Mouse (Mus musculus) embryonic facial prominence, embryonic 11.5 days (tissue): Measurements from ENCODE around the gene Ppa2. TPM values are rescaled to one million over a fixed set of nuclear protein-coding genes. Genes with fewer than 3 reads are reported as not detected.

Experiments used
- ATAC-seq: fragments of 200-750 bp; cut with Nextera tagmentation; replicated peaks from 2 replicates; pipeline ENCODE4 v1.8.0; 2017; ENCODE audit warnings: low read depth; ENCODE audit not compliant: insufficient number of reproducible peaks, low FRiP score, low TSS enrichment
- DNase-seq: peaks from one replicate; pipeline ENCODE4 v3.0.0-alpha.2; 2015; ENCODE audit warnings: low spot score
- H3K27ac ChIP-seq: fragments of 300-500 bp; sonication (generic); replicated peaks from 2 replicates; pipeline ENCODE4 v1.5.1; 2014; ENCODE audit warnings: mild to moderate bottlenecking, low read depth, low read length, control low read depth
- H3K27me3 ChIP-seq: fragments of 300-500 bp; sonication (generic); 2 replicates; pipeline ENCODE4 v1.6.1; 2014; ENCODE audit warnings: mild to moderate bottlenecking, low read length, moderate library complexity, mixed read lengths; ENCODE audit not compliant: control insufficient read depth, insufficient read depth
- H3K36me3 ChIP-seq: fragments of 300-500 bp; sonication (generic); replicated peaks from 2 replicates; pipeline ENCODE4 v1.6.1; 2014; ENCODE audit warnings: low read depth, mild to moderate bottlenecking, low read length, moderate library complexity, mixed read lengths; ENCODE audit not compliant: control insufficient read depth, insufficient read depth
- H3K4me1 ChIP-seq: fragments of 300-500 bp; sonication (generic); 2 replicates; pipeline ENCODE4 v1.6.1; 2014; ENCODE audit warnings: low read length, mixed read lengths; ENCODE audit not compliant: control insufficient read depth, insufficient read depth
- H3K4me2 ChIP-seq: fragments of 300-500 bp; sonication (generic); 2 replicates; pipeline ENCODE4 v1.6.1; 2014; ENCODE audit warnings: low read depth, mild to moderate bottlenecking, control low read depth, low read length, moderate library complexity
- H3K4me3 ChIP-seq: fragments of 300-500 bp; sonication (generic); 2 replicates; pipeline ENCODE4 v1.5.1; 2014; ENCODE audit warnings: low read depth, low read length, control low read depth
- H3K9ac ChIP-seq: fragments of 300-500 bp; sonication (generic); replicated peaks from 2 replicates; pipeline ENCODE4 v1.6.1; 2014; ENCODE audit warnings: mild to moderate bottlenecking, control low read depth, low read length
- H3K9me3 ChIP-seq: fragments of 300-500 bp; sonication (generic); replicated peaks from 2 replicates; pipeline ENCODE4 v1.6.1; 2016; ENCODE audit warnings: mild to moderate bottlenecking, low read length, inconsistent platforms, mixed read lengths; ENCODE audit not compliant: control insufficient read depth
- WGBS: fragments of 180-500 bp; shearing (Covaris S2); extraction: QIAGEN DNeasy Blood & Tissue Kit; methylation state at CpG from one replicate; pipeline ENCODE4 v1.1.7; 2014; 5-methylcytosine and 5-hydroxymethylcytosine counted together
- polyA plus RNA-seq: library from polyadenylated mRNA; unstranded; fragments of >200 nt; fragmentation: Nextera tagmentation; extraction: Ambion mirVana; gene quantifications from 2 replicates; pipeline ENCODE4 v1.2.1, GENCODE M21; 2014

Ppa2 gene
- polyA plus RNA-seq, 1 experiment from 2014 or later = 93.0 TPM

- Histone ChIP-seq H3K27me3 (no peaks in the 10 kb centered on the region), H3K27ac (no peak overlapping the region), H3K9me3 (no peaks in the 10 kb centered on the region), H3K4me2 (no peak overlapping the region), H3K4me1 (no peaks in the 10 kb centered on the region), H3K4me3 (no peak overlapping the region), H3K9ac (no peak overlapping the region), H3K36me3 (no peaks in the 10 kb centered on the region)
- ATAC-seq (no peak), DNase-seq (no peak)
- 85% methylated on average over 7 of the region's 7 CpGs for WGBS
Measured at GRCm38 (mm10) chr3:133319795-133320194, 9.9 kb downstream of the Ppa2 start.

GRCm38 (mm10) chr3:133320313-133320712 is 10.4 kb downstream of the Ppa2 start:
- H3K9ac ChIP-seq = no peak overlapping the region
- no peaks in the 10 kb centered on the region for H3K36me3 ChIP-seq
- H3K27ac ChIP-seq = no peak overlapping the region
- WGBS = 94% methylated on average over 6 of the region's 6 CpGs
- no peaks in the 10 kb centered on the region for H3K27me3 ChIP-seq
- ATAC-seq (no peak), DNase-seq (no peak)
- no peak overlapping the region for H3K4me2 ChIP-seq
- no peaks in the 10 kb centered on the region for H3K9me3 ChIP-seq
- no peaks in the 10 kb centered on the region for H3K4me1 ChIP-seq
- H3K4me3 ChIP-seq = no peak overlapping the region

DNA sequence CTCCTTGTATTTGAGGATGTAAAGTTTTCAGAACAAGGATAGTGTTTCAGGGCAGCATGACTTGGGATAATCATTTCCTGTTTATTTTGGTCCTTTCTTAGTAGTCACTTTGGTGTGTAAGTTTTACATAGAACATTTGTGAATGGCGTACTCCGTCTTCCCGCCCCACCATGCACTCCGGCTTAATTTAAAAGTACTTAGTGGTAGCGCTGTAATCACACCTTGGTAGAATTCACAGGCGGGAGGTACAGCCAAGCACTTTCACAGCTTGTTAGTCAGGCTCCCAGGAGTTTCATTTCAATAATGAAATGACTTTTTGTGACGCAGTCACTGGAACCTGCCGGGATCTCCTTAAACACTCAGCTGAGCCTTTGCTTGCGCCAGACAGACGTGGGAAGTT is 12.0 kb downstream of the Ppa2 start:
- H3K9me3 ChIP-seq = no peaks in the 10 kb centered on the region
- H3K4me2 ChIP-seq = no peak overlapping the region
- no peak overlapping the region for H3K27ac ChIP-seq
- H3K4me3 ChIP-seq = no peak overlapping the region
- ATAC-seq (no peak), DNase-seq (no peak)
- no peaks in the 10 kb centered on the region for H3K36me3 ChIP-seq
- 88% methylated on average over 10 of the region's 10 CpGs for WGBS
- H3K9ac ChIP-seq = no peak overlapping the region
- H3K27me3 ChIP-seq = no peaks in the 10 kb centered on the region
- no peaks in the 10 kb centered on the region for H3K4me1 ChIP-seq

DNA sequence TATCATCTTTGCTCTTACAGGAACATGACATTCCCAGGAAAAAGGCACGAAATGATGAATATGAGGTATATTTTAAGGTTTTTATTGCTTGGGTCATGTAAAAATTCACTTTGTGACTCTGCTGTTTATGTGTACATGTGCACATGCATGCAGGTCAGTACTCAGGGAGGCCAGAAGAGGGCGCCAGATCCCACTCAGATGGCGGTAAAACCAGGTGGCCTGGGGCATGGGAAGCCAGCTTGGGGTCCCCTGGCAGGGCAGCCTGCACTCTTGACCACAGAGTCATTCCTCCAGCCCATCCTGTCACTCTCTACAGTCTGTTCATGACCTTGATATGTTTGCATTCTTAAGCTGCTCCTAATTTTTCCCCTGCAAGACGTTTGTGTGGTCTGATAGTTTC is 12.6 kb downstream of the Ppa2 start:
- H3K9ac ChIP-seq = no peak overlapping the region
- H3K36me3 ChIP-seq = no peaks in the 10 kb centered on the region
- H3K4me1 ChIP-seq = no peaks in the 10 kb centered on the region
- H3K27ac ChIP-seq = no peak overlapping the region
- ATAC-seq = no peak
- no peak for DNase-seq
- H3K27me3 ChIP-seq = no peaks in the 10 kb centered on the region
- no peak overlapping the region for H3K4me2 ChIP-seq
- WGBS = 69% methylated on average over 4 of the region's 4 CpGs
- H3K9me3 ChIP-seq = no peaks in the 10 kb centered on the region
- H3K4me3 ChIP-seq = no peak overlapping the region

DNA sequence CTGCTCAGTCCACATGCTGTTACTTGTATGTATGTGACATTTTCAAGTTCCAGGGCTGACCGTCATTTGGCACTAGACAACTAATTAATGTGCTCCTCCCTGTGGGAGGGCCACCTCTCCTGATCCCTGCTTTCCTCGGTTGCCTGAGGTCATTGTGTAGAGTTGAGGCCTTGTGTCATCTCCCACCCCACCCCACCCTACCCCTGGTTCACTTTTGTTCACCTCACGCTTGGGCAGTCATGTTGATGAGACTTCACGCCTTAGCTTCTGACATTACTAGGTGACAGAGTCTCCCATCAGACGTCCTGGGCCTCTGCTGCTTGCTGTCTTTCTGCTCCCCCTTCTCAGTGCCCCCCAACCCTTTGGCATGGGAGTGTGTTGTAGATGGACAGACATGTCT is 15.2 kb downstream of the Ppa2 start:
- ATAC-seq = peak; percentile 52; the same call in 1 of the 2 replicates
- Histone ChIP-seq H3K27ac (no peak overlapping the region), H3K4me3 (no peak overlapping the region), H3K9me3 (no peaks in the 10 kb centered on the region), H3K36me3 (no peaks in the 10 kb centered on the region; the same call in 1 of the 2 replicates), H3K4me1 (no peaks in the 10 kb centered on the region), H3K27me3 (no peaks in the 10 kb centered on the region), H3K9ac (no peak overlapping the region), H3K4me2 (no peak overlapping the region)
- no peak for DNase-seq
- 47% methylated on average over 5 of the region's 5 CpGs for WGBS

DNA sequence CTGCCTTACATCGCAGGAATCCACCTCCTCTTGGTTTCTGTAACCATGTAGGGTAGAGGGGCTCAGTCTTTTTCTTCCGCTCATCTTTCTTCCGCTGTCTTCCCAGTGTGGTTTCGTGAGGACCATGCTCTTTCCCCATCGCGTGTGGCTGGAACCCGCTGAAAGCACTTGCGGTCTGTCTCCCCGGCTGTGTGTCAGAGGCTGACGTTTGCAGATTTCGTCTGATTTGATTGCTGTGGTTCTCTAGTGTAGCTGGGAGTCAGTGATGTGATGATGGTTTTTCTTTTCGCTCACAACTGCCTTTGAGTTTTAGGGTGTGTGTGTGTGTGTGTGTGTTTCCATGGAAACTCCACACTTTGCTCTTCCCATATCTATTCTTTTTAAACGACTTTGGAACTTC is 18.6 kb downstream of the Ppa2 start:
- Histone ChIP-seq H3K9me3 (no peaks in the 10 kb centered on the region), H3K27me3 (no peaks in the 10 kb centered on the region)
- ATAC-seq = no peak

GRCm38 (mm10) chr3:133329406-133329805 is 19.5 kb downstream of the Ppa2 start:
- H3K4me1 ChIP-seq = no peaks in the 10 kb centered on the region
- no peak for DNase-seq

More for the DNA sequence above, 18.6 kb downstream of the Ppa2 start:
- Histone ChIP-seq H3K9ac (no peak overlapping the region), H3K36me3 (no peaks in the 10 kb centered on the region; the same call in 1 of the 2 replicates), H3K4me2 (no peak overlapping the region), H3K4me3 (no peak overlapping the region), H3K4me1 (no peaks in the 10 kb centered on the region), H3K27ac (no peak overlapping the region)
- 92% methylated on average over 13 of the region's 13 CpGs for WGBS
- DNase-seq = no peak

GRCm38 (mm10) chr3:133331184-133331866 is 21.4 kb downstream of the Ppa2 start:
- DNase-seq (no peak), ATAC-seq (no peak)
- Histone ChIP-seq H3K4me3 (no peak overlapping the region), H3K36me3 (no peaks in the 10 kb centered on the region; the same call in 1 of the 2 replicates), H3K9me3 (no peaks in the 10 kb centered on the region), H3K27ac (no peak overlapping the region), H3K27me3 (no peaks in the 10 kb centered on the region), H3K4me1 (no peaks in the 10 kb centered on the region), H3K4me2 (no peak overlapping the region), H3K9ac (no peak overlapping the region)
- 71% methylated on average over 15 of the region's 15 CpGs for WGBS

More at GRCm38 (mm10) chr3:133329406-133329805, 19.5 kb downstream of the Ppa2 start:
- 84% methylated on average over 2 of the region's 2 CpGs for WGBS
- no peaks in the 10 kb centered on the region; the same call in 1 of the 2 replicates for H3K36me3 ChIP-seq
- H3K4me2 ChIP-seq = no peak overlapping the region
- no peak for ATAC-seq
- no peaks in the 10 kb centered on the region for H3K9me3 ChIP-seq
- H3K4me3 ChIP-seq = no peak overlapping the region
- no peaks in the 10 kb centered on the region for H3K27me3 ChIP-seq
- no peak overlapping the region for H3K9ac ChIP-seq
- no peak overlapping the region for H3K27ac ChIP-seq
